Mouse (Mus musculus): ENCODE results near the gene Sh2d7.

Gene Sh2d7

DNA sequence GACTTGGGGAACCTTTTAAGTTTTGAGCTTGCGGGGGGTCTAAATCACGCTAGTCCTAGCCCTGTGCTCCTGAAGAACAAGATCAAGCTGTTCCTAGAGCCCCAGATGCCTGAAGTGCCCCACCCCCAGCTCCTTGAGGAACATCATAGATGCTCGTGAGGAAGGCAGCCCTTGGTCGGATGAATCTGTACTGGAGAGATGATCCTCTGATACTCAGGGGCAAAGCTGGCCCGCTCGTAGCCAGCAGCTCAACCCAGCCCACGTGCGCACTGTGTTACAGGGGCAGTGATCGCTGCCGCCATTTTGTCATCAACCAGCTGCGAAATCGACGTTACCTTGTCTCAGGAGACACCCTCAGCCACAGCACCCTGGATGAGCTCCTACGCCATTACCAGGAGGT lies at the start of gene Sh2d7:
Sh2d7 (plus strand) TSS at position 301 of the 400 bp plus-strand sequence.
- no peak for DNase-seq (ENCODE audit: low read depth, low spot score)

DNA sequence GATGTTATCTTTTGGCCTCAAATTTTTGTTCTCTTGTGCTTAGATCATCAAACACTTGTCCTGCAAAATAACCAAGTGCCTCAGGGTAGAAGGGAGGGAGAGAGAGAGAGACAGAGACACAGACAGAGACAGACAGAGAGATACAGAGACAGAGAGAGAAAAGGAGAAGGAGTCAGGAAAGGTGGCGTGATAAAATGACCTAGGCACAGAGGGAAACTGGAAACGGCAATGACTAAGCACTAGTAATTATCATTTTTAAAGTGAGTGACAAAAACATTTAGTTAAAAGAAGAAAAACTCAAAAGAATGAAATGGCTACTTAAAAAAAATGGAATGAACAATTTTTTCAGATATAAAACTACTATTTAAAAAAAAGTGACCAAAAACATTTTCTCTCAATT lies 49.2 kb upstream of the Sh2d7 start:
- DNase-seq (ENCODE audit: low read depth, low spot score): no peak

DNA sequence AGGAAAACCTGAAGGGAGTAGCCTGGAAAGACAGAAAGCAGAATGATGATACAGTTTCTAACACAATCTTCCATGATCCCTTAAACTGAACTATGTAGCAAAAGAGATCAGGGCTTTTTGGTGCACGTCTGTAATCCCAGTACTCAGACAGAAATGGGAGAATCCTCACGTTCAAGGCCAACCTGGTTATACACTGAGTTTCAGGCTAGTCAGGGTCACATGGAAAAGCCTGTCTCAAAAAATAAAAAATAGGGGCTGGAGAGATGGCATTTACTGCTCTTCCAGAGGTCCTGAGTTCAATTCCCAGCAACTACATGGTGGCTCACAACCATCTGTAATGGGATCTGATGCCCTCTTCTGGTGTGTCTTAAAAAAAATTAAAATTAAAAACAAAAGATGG lies 48.4 kb upstream of the Sh2d7 start:
- no peak for DNase-seq (ENCODE audit: low read depth, low spot score)

DNA sequence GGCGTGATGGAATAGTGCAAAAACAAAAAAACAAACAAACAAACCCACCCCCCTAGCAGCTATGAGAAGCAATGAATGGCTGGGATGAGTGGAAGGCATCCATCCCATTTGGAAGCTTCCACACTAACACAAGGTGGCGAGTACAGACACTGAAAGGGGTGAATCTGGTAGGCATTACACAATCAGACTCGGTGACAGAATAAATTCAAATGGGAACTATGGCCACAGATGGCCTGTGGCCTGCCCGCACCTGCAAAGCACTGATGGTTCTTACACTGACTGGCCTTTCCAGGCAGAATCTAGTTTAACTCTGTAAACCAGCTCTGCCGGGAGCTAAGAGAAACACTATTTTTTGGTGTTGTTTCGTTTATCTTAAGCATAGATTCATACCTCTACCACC lies 39.5 kb upstream of the Sh2d7 start:
- no peak for DNase-seq (ENCODE audit: low read depth, low spot score)

- DNase-seq (ENCODE audit: low read depth, low spot score): no peak
Observed at GRCm38 (mm10) chr9:54499791-54500190, 39.0 kb upstream of the Sh2d7 start.

GRCm38 (mm10) chr9:54500832-54501452 lies 37.8 kb upstream of the Sh2d7 start:
- DNase-seq (ENCODE audit: low read depth, low spot score): no peak

DNA sequence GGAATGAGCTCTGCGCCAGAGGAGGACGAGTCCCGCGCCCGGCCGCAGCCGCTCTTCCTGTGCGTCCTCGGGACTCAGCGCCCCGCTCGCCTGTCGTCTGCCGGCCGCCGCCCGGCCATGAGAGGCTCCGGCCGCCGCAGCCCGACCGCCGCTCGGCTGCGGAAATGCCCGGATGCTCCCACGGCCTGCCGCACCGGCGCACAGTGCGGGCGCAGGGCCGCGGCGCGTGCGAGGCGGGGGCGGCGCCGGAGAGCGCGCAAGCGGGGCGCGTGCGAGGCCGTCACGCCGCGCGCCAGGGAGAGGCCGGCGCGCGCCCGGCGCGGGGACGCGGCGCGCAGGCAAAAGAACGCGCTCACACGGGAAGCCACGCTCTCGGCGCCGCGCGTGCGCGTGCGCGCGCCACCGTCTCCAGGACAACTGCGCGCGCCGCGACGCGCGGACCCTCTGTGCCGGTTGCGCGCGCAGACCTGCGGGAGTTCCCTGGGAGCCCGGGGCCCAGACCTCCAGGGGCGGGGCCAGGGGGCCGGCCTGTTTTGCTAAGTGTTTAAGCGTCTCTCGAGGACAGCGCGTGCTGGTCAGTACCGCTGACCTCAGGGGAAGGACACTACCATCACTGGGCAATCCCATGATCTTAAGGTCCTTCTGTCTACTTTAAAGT lies 37.2 kb upstream of the Sh2d7 start, which contains the start of gene Dmxl2:
Dmxl2 (minus strand) TSS at position 174 of the 658 bp plus-strand sequence.
- peak; percentile 85 for DNase-seq (ENCODE audit: low read depth, low spot score)

DNA sequence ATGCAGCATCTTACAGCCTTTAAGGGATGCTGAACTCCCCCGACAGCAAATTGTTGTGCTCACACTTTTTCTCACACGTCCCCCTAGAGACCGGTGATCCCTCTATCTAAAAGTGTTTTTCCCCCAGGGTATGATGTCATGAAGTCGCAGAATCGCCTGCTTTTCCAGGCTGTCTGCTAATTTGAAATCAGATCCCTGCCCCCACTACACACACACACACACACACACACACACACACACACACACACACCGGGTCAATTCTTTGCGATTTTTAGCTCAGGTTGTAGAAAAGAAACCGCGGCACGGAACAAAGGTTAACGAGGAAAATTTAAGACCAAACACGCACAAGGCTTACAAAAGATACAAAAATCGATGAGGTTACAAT lies 36.7 kb upstream of the Sh2d7 start:
- DNase-seq (ENCODE audit: low read depth, low spot score): no peak

DNA sequence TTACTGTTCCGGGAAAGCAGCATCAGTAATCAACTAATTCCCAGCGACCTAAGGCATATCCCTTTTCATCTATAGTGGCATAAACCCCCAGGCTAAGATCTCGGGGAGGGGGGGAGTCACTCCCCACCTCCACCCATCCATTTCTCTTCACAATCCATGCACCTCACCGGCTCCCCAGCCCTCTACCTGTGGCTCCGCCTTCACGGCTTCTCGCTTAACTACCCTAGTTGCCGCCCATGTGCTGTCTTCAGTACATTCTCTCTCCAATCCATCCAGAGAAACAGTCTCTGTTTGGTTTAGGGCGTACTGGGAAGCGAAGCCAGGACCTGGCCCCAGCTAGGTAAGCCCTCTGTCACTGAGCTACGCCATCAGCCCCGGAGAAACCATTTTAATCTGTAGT lies 35.9 kb upstream of the Sh2d7 start:
- DNase-seq (ENCODE audit: low read depth, low spot score): no peak

- no peak for DNase-seq (ENCODE audit: low read depth, low spot score)
Observed at GRCm38 (mm10) chr9:54515991-54516390, 22.8 kb upstream of the Sh2d7 start.

- no peak for DNase-seq (ENCODE audit: low read depth, low spot score)
Observed at GRCm38 (mm10) chr9:54518921-54519320, 19.9 kb upstream of the Sh2d7 start.

- DNase-seq (ENCODE audit: low read depth, low spot score): no peak
Observed at GRCm38 (mm10) chr9:54520286-54520685, 18.5 kb upstream of the Sh2d7 start.

DNA sequence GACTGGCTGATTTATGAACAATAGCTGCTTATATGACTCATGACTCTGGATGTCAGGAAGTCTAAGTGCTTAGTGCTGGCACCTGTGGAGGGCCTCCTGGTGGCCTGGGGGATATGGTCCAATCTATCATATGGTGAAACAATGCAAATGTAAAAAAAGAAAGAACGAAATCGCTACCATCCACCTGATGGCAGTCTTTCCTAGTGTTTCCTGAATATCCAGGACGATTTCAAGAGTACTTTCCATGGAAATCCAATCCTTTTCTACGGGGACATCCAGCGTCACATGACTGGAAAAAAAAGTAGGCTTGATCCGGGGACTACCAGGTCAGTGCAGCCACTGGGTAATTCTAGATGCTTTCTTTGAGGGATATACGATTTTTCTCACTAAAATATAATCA lies 11.1 kb upstream of the Sh2d7 start:
- no peak for DNase-seq (ENCODE audit: low read depth, low spot score)

DNA sequence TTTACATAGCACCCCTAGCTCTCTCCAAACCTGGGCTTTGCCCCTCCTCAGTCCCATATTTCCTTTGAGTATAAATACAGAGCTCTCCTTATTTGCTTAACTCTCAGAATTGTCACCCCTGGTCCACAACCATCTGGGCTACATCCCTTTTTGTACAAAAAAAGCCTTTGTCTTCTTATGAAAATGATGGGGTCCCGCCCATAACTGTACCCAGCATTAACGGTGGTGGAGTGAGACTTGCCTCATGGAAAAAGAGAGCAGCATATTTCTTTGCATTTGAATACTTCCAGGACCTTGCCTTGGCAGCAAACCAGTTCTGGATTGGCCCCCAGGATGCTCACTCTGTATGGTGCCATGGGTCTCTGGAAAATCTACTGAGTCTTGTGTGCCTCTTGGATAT lies 8.8 kb upstream of the Sh2d7 start:
- no peak for DNase-seq (ENCODE audit: low read depth, low spot score)

DNA sequence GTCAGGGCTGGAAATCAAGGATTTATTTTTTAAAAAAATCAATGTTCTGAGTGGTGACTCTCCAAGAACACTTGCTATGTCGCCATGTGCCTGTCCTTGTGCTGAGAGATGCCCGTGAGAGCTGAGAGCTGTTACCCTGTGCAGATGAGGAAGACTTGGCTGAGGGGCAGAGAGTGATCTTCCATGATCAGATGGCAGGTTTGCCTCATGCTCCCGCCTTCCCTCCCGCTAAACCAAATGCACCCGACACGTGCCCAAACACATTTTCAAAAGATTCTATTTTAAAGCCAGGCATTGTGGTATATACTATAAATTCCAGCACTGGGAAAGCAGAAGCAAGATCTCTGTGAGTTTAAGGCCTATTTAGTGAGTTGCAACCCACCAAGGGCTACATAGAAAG lies 7.9 kb upstream of the Sh2d7 start:
- DNase-seq (ENCODE audit: low read depth, low spot score): no peak

- DNase-seq (ENCODE audit: low read depth, low spot score): no peak
Observed at GRCm38 (mm10) chr9:54531421-54531820, 7.4 kb upstream of the Sh2d7 start.

DNA sequence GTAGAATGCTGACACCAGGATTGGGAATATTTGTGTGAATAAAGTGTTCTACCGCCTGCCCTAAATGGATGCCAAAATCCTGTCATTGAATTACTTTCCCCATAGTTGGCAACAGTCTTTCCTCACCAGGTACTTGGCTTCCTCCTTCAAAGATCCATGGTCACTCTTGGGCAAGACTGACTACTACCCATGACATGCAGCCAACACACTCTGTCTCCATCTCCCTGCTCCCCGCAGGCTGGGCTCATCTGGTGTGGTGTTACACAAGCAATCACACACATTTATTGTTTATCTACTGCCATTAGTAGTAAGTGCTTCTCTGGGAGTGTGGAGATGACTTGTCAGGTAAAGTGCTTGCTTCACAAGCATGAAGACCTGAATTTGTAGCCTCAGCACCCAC lies 5.9 kb upstream of the Sh2d7 start:
- no peak for DNase-seq (ENCODE audit: low read depth, low spot score)

DNA sequence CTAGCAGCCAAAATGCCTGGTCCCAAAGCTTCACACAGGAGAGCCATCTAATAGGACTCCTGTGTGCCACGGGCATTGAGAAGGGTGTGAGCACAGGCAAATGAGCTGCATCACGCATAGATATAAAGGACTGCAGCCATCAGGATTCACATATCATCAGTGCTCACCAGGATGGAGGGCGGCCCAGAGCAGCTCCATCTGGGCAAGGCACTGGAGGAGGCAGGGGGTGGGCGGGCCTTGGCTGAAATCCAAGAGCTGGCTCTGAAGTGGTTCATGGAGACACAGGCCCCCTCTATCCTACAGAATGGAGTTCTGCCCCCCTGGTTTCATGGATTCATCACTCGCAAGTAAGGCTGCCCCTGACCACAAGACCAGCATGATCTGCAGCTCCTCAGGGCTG lies 4.8 kb upstream of the Sh2d7 start:
- no peak for DNase-seq (ENCODE audit: low read depth, low spot score)

GRCm38 (mm10) chr9:54536236-54536635 lies 2.5 kb upstream of the Sh2d7 start:
- no peak for DNase-seq (ENCODE audit: low read depth, low spot score)

DNA sequence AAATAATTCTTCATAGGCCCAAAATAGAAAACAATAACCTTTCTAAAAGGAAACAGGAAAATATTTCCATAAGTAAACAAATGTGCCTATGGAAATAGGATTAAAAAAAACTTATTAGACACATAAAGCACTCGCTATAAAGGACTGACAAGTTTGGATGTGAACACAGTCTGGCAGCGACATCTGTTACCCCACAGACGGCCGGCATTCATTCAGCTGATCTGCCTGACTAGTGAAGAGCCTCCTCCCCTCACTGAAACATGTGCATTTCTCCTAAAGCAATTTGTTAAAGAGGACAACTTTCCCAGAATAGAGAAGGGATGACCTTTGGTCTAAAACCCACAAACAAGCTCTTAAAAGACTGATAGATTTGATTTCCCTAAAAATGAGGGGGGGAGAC lies 1.8 kb upstream of the Sh2d7 start:
- no peak for DNase-seq (ENCODE audit: low read depth, low spot score)

- DNase-seq (ENCODE audit: low read depth, low spot score): no peak
Observed at GRCm38 (mm10) chr9:54537480-54537879, 1.3 kb upstream of the Sh2d7 start.

DNA sequence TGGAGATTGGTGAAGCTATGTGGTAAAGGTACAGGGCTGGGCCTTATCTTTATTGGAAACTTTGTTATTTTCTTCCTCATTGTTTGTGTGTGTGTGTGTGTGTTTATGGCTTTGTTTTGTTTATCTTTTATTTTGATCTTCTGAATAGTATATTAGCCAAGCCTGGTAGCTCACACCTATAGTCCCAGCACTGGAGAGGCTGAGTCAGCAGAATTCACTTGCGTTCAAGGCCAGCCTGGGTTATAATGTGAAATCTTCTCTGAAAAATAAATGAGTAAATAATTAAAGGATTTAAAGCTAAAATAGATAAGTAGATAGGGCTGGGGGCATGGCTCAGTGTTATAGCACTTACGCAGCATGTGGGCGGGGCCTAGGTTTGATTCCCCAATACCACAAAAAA lies 540 bp upstream of the Sh2d7 start:
- no peak for DNase-seq (ENCODE audit: low read depth, low spot score)

DNA sequence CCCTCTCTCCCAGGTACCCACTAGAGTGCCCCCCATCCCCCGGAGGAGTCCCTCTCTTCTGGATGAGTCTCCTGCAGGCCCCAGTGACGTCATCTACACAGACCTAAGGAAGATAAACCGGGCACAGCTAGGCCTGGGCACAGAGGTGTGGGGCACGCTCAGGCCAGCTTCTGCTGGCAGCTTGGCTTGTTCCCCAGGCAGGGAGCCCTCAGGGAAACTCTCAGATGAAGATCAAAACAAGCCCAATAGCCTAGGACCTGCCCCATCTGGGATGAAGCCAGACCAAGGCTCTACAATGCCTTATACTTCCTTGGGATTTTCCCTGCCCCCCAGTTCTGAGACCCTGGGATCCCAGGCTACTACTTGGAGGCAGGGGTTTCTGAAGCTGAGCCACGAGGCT lies 2.0 kb downstream of the Sh2d7 start:
- DNase-seq (ENCODE audit: low read depth, low spot score): no peak

All from skeletal muscle tissue, adult 2 months (tissue).